Mouse (Mus musculus) MEL (cell line): ENCODE data around the gene Vpreb1.

ENCODE experiments used
- BHLHE40 ChIP-seq: IDR thresholded peaks from 2 replicates; pipeline ENCODE4 v1.6.1; 2012; ENCODE audit warnings: low read depth, mild to moderate bottlenecking, inconsistent platforms, low read length, improper control_type of control experiment, borderline replicate concordance
- CHD2 ChIP-seq: IDR thresholded peaks from 2 replicates; pipeline ENCODE4 v1.6.1; 2011; ENCODE audit warnings: low read length, improper control_type of control experiment
- CTCF ChIP-seq, 3 experiments: IDR thresholded peaks in 2 of 3; conservative IDR thresholded peaks in 1 of 3; 2 replicates each; pipeline ENCODE4 v1.5.1; 2011 to 2012; ENCODE audit warnings: low read length in 3 of 3, low read depth in 2 of 3, mild to moderate bottlenecking in 2 of 3, improper control_type of control experiment in 1 of 3, inconsistent platforms in 1 of 3, mixed read lengths in 1 of 3, moderate library complexity in 1 of 3; ENCODE audit not compliant: control insufficient read depth in 1 of 3, insufficient read depth in 1 of 3, poor library complexity in 1 of 3, severe bottlenecking in 1 of 3
- ELF1 ChIP-seq: IDR thresholded peaks from 2 replicates; pipeline ENCODE4 v1.6.1; 2014; ENCODE audit warnings: low read depth, mild to moderate bottlenecking, inconsistent platforms, low read length, improper control_type of control experiment, moderate library complexity
- EP300 ChIP-seq, 2 experiments: IDR thresholded peaks; 2 replicates each; pipeline ENCODE4 v1.6.1; 2011; ENCODE audit warnings: improper control_type of control experiment in 2 of 2, low read length in 2 of 2, low read depth in 1 of 2, mild to moderate bottlenecking in 1 of 2
- MAFK ChIP-seq: IDR thresholded peaks from 2 replicates; pipeline ENCODE4 v1.6.1; 2011; ENCODE audit warnings: low read depth, mild to moderate bottlenecking, low read length, improper control_type of control experiment, borderline replicate concordance
- MEF2A ChIP-seq: IDR thresholded peaks from 2 replicates; pipeline ENCODE4 v1.6.1; 2014; ENCODE audit warnings: low read depth, mild to moderate bottlenecking, inconsistent platforms, low read length, improper control_type of control experiment; ENCODE audit not compliant: poor library complexity, insufficient replicate concordance, severe bottlenecking; ENCODE audit errors: extremely low read depth
- NELFE ChIP-seq: IDR thresholded peaks from 2 replicates; pipeline ENCODE4 v1.6.1; 2011; ENCODE audit warnings: low read depth, low read length, improper control_type of control experiment
- NRF1 ChIP-seq: IDR thresholded peaks from 2 replicates; pipeline ENCODE4 v1.6.1; 2014; ENCODE audit warnings: low read depth, mild to moderate bottlenecking, inconsistent platforms, low read length, improper control_type of control experiment, moderate library complexity; ENCODE audit not compliant: poor library complexity, insufficient read depth, severe bottlenecking
- POLR2A ChIP-seq, 2 experiments: IDR thresholded peaks; 2 replicates each; pipeline ENCODE4 v1.6.1; 2011 to 2012; ENCODE audit warnings: low read length in 2 of 2, mild to moderate bottlenecking in 2 of 2, control low read depth in 1 of 2, improper control_type of control experiment in 1 of 2, low read depth in 1 of 2, moderate library complexity in 1 of 2; ENCODE audit not compliant: control insufficient read depth in 1 of 2, insufficient read depth in 1 of 2, poor library complexity in 1 of 2
- RAD21 ChIP-seq: IDR thresholded peaks from 2 replicates; pipeline ENCODE4 v1.6.1; 2011; ENCODE audit warnings: mild to moderate bottlenecking, low read depth, low read length, improper control_type of control experiment
- TCF12 ChIP-seq: IDR thresholded peaks from 2 replicates; pipeline ENCODE4 v1.6.1; 2014; ENCODE audit warnings: low read depth, mild to moderate bottlenecking, inconsistent platforms, low read length, improper control_type of control experiment, moderate library complexity
- ZC3H11A ChIP-seq: IDR thresholded peaks from 2 replicates; pipeline ENCODE4 v1.6.1; 2012; ENCODE audit warnings: low read depth, mild to moderate bottlenecking, inconsistent platforms, low read length, improper control_type of control experiment

- TF ChIP-seq CTCF (IDR thresholded peaks at IDR 0.05 in 2 of 3, conservative IDR thresholded peaks at IDR 0.05 in 1 of 3; ENCODE audit: control insufficient read depth in 1 of 3, insufficient read depth in 1 of 3, low read depth in 2 of 3, low read length in 3 of 3, poor library complexity in 1 of 3, severe bottlenecking in 1 of 3) (no peak), TCF12 (no peak), NELFE (no peak), POLR2A (IDR thresholded peaks at IDR 0.05; ENCODE audit: control insufficient read depth in 1 of 2, insufficient read depth in 1 of 2, low read depth in 1 of 2, low read length in 2 of 2, poor library complexity in 1 of 2) (no peak), EP300 (IDR thresholded peaks at IDR 0.05; ENCODE audit: low read depth in 1 of 2, low read length in 2 of 2) (no peak), CHD2 (no peak), ELF1 (no peak), BHLHE40 (no peak), ZC3H11A (no peak), NRF1 (no peak), MEF2A (no peak), MAFK (no peak), RAD21 (no peak)
Measured at GRCm38 (mm10) chr16:16862288-16862687, 8.4 kb downstream of the Vpreb1 start.
